Mouse (Mus musculus) heart, embryonic 16.5 days (tissue): ENCODE results near the gene Igsf9b. TPM values are rescaled to one million over a fixed set of nuclear protein-coding genes. Genes with fewer than 3 reads are reported as not detected.

ENCODE experiments used
- ATAC-seq: fragments of 200-750 bp; cut with Nextera tagmentation; replicated peaks from 2 replicates; pipeline ENCODE4 v1.8.0; 2017; ENCODE audit warnings: moderate number of reproducible peaks; ENCODE audit not compliant: insufficient read depth, low FRiP score; ENCODE audit errors: extremely low read depth
- H3K27ac ChIP-seq: fragments of 300-500 bp; sonication (generic); 2 replicates; pipeline ENCODE4 v1.5.1; 2014; ENCODE audit warnings: mild to moderate bottlenecking, low read length, control low read depth, moderate library complexity
- H3K27me3 ChIP-seq: fragments of 300-500 bp; sonication (generic); 2 replicates; pipeline ENCODE4 v1.6.1; 2014; ENCODE audit warnings: low read length, mixed read lengths; ENCODE audit not compliant: control insufficient read depth, insufficient read depth
- H3K36me3 ChIP-seq: fragments of 300-500 bp; sonication (generic); 2 replicates; pipeline ENCODE4 v1.6.1; 2014; ENCODE audit not compliant: control insufficient read depth, insufficient read depth
- H3K4me1 ChIP-seq: fragments of 300-500 bp; sonication (generic); 2 replicates; pipeline ENCODE4 v1.6.1; 2014; ENCODE audit warnings: low read length, mixed read lengths; ENCODE audit not compliant: control insufficient read depth, insufficient read depth
- H3K4me2 ChIP-seq: fragments of 300-500 bp; sonication (generic); 2 replicates; pipeline ENCODE4 v1.6.1; 2014; ENCODE audit warnings: low read depth, mild to moderate bottlenecking, control low read depth, low read length
- H3K4me3 ChIP-seq: fragments of 300-500 bp; sonication (generic); 2 replicates; pipeline ENCODE4 v1.5.1; 2014; ENCODE audit warnings: mild to moderate bottlenecking, control low read depth, low read length
- H3K9ac ChIP-seq: fragments of 300-500 bp; sonication (generic); 2 replicates; pipeline ENCODE4 v1.6.1; 2014; ENCODE audit warnings: low read length, control low read depth
- H3K9me3 ChIP-seq: fragments of 300-500 bp; sonication (generic); replicated peaks from 2 replicates; pipeline ENCODE4 v1.6.1; 2016; ENCODE audit warnings: low read length; ENCODE audit not compliant: control insufficient read depth
- WGBS: fragments of 180-500 bp; shearing (Covaris S2); extraction: QIAGEN DNeasy Blood & Tissue Kit; methylation state at CpG from one replicate; pipeline ENCODE4 v1.1.7; 2014; 5-methylcytosine and 5-hydroxymethylcytosine counted together
- polyA plus RNA-seq: library from polyadenylated mRNA; unstranded; fragments of >200 nt; fragmentation: Nextera tagmentation; extraction: Ambion mirVana; gene quantifications from 2 replicates; pipeline ENCODE4 v1.2.1, GENCODE M21; 2015

The Igsf9b gene
- polyA plus RNA-seq, 1 experiment from 2014 or later, result 3.5 TPM

- H3K9me3 ChIP-seq, result no peaks in the 10 kb centered on the region
- no peaks in the 10 kb centered on the region for H3K4me1 ChIP-seq
- no peak overlapping the region for H3K4me3 ChIP-seq
- no peaks in the 10 kb centered on the region for H3K36me3 ChIP-seq
- no peak overlapping the region for H3K27ac ChIP-seq
- H3K9ac ChIP-seq, result no peak overlapping the region
- H3K4me2 ChIP-seq, result no peak overlapping the region
- 66% methylated on average over 4 of the region's 4 CpGs for WGBS
- H3K27me3 ChIP-seq, result no peaks in the 10 kb centered on the region
- no peak for ATAC-seq
Measured at GRCm38 (mm10) chr9:27269322-27269721, 29.7 kb upstream of the Igsf9b start.

- H3K27ac ChIP-seq, result no peak overlapping the region
- H3K4me3 ChIP-seq, result no peak overlapping the region
- ATAC-seq, result no peak
- no peaks in the 10 kb centered on the region for H3K27me3 ChIP-seq
- H3K4me2 ChIP-seq, result no peak overlapping the region
- no peaks in the 10 kb centered on the region for H3K4me1 ChIP-seq
- H3K36me3 ChIP-seq, result no peaks in the 10 kb centered on the region
- no peaks in the 10 kb centered on the region for H3K9me3 ChIP-seq
- 68% methylated on average over 2 of the region's 2 CpGs for WGBS
- no peak overlapping the region for H3K9ac ChIP-seq
Measured at GRCm38 (mm10) chr9:27269904-27270303, 29.1 kb upstream of the Igsf9b start.

- no peak overlapping the region for H3K9ac ChIP-seq
- no peaks in the 10 kb centered on the region for H3K36me3 ChIP-seq
- no peaks in the 10 kb centered on the region for H3K27me3 ChIP-seq
- H3K4me1 ChIP-seq, result no peaks in the 10 kb centered on the region
- H3K27ac ChIP-seq, result no peak overlapping the region
- WGBS, result 84% methylated on average over 2 of the region's 2 CpGs
- H3K4me3 ChIP-seq, result no peak overlapping the region
- no peak for ATAC-seq
- H3K4me2 ChIP-seq, result no peak overlapping the region
- H3K9me3 ChIP-seq, result no peaks in the 10 kb centered on the region
Measured at GRCm38 (mm10) chr9:27271899-27272298, 27.1 kb upstream of the Igsf9b start.

GRCm38 (mm10) chr9:27272858-27273257, 26.1 kb upstream of the Igsf9b start:
- Histone ChIP-seq H3K4me1 (no peaks in the 10 kb centered on the region), H3K9me3 (no peaks in the 10 kb centered on the region), H3K4me2 (no peak overlapping the region), H3K4me3 (no peak overlapping the region), H3K27me3 (no peaks in the 10 kb centered on the region), H3K36me3 (no peaks in the 10 kb centered on the region), H3K27ac (no peak overlapping the region), H3K9ac (no peak overlapping the region)
- no peak for ATAC-seq
- 94% methylated on average over 1 of the region's 1 CpGs for WGBS

GRCm38 (mm10) chr9:27276282-27276839, 22.6 kb upstream of the Igsf9b start:
- Histone ChIP-seq H3K27ac (no peak overlapping the region), H3K4me2 (no peak overlapping the region), H3K9ac (no peak overlapping the region), H3K4me1 (no peaks in the 10 kb centered on the region), H3K27me3 (no peaks in the 10 kb centered on the region), H3K36me3 (no peaks in the 10 kb centered on the region), H3K9me3 (no peaks in the 10 kb centered on the region), H3K4me3 (no peak overlapping the region)
- WGBS, result 69% methylated on average over 8 of the region's 8 CpGs
- ATAC-seq, result no peak

- H3K9ac ChIP-seq, result no peak overlapping the region
- H3K4me2 ChIP-seq, result no peak overlapping the region
- H3K4me3 ChIP-seq, result no peak overlapping the region
- WGBS, result 40% methylated on average over 5 of the region's 5 CpGs
- H3K36me3 ChIP-seq, result no peaks in the 10 kb centered on the region
- H3K27ac ChIP-seq, result no peak overlapping the region
- H3K27me3 ChIP-seq, result no peaks in the 10 kb centered on the region
- no peak for ATAC-seq
- H3K9me3 ChIP-seq, result no peaks in the 10 kb centered on the region
- no peaks in the 10 kb centered on the region for H3K4me1 ChIP-seq
Measured at GRCm38 (mm10) chr9:27277401-27278087, 21.5 kb upstream of the Igsf9b start.

GRCm38 (mm10) chr9:27279041-27279440, 20.0 kb upstream of the Igsf9b start:
- ATAC-seq, result no peak
- no peak overlapping the region for H3K4me3 ChIP-seq

GRCm38 (mm10) chr9:27280976-27281375, 18.0 kb upstream of the Igsf9b start:
- Histone ChIP-seq H3K4me1 (no peaks in the 10 kb centered on the region), H3K4me3 (no peak overlapping the region), H3K4me2 (no peak overlapping the region), H3K27me3 (no peaks in the 10 kb centered on the region), H3K9ac (no peak overlapping the region), H3K27ac (no peak overlapping the region), H3K36me3 (no peaks in the 10 kb centered on the region), H3K9me3 (no peaks in the 10 kb centered on the region)
- 71% methylated on average over 4 of the region's 4 CpGs for WGBS
- ATAC-seq, result no peak

More at GRCm38 (mm10) chr9:27279041-27279440, 20.0 kb upstream of the Igsf9b start:
- Histone ChIP-seq H3K27me3 (no peaks in the 10 kb centered on the region), H3K36me3 (no peaks in the 10 kb centered on the region), H3K9me3 (no peaks in the 10 kb centered on the region), H3K4me2 (no peak overlapping the region), H3K27ac (no peak overlapping the region), H3K4me1 (no peaks in the 10 kb centered on the region), H3K9ac (no peak overlapping the region)
- 55% methylated on average over 1 of the region's 1 CpGs for WGBS

- no peaks in the 10 kb centered on the region for H3K9me3 ChIP-seq
- H3K27ac ChIP-seq, result no peak overlapping the region
- WGBS, result 50% methylated on average over 3 of the region's 3 CpGs
- ATAC-seq, result no peak
- H3K4me2 ChIP-seq, result no peak overlapping the region
- peaks cover 20% of the 10 kb centered on the region for H3K4me1 ChIP-seq
- H3K4me3 ChIP-seq, result no peak overlapping the region
- no peaks in the 10 kb centered on the region for H3K36me3 ChIP-seq
- no peak overlapping the region for H3K9ac ChIP-seq
- no peaks in the 10 kb centered on the region for H3K27me3 ChIP-seq
Measured at GRCm38 (mm10) chr9:27285719-27286249, 13.2 kb upstream of the Igsf9b start.
